Mouse (Mus musculus) E14TG2a.4 (cell line): ENCODE data around the gene Rnh1.

Experiments used
- H3K27me3 ChIP-seq: 2 replicates; pipeline ENCODE4 v1.6.1; 2014; ENCODE audit warnings: low read length, control low read depth; ENCODE audit not compliant: insufficient read depth
- H3K36me3 ChIP-seq: 2 replicates; pipeline ENCODE4 v1.6.1; 2014; ENCODE audit warnings: low read length, control low read depth; ENCODE audit not compliant: insufficient read depth
- H3K4me1 ChIP-seq: replicated peaks from 2 replicates; pipeline ENCODE4 v1.6.1; 2014; ENCODE audit warnings: low read depth, low read length, control low read depth
- H3K4me3 ChIP-seq: replicated peaks from 2 replicates; pipeline ENCODE4 v1.5.1; 2014; ENCODE audit warnings: mild to moderate bottlenecking, low read length
- H3K9me3 ChIP-seq: 2 replicates; pipeline ENCODE4 v1.6.1; 2014; ENCODE audit warnings: low read length, control low read depth
- CTCF ChIP-seq: conservative IDR thresholded peaks from 2 replicates; pipeline ENCODE4 v1.5.1; 2014; ENCODE audit warnings: low read length
- NANOG ChIP-seq: IDR thresholded peaks from 2 replicates; pipeline ENCODE4 v1.6.1; 2014; ENCODE audit warnings: borderline replicate concordance, low read length, mixed read lengths
- POU5F1 ChIP-seq: IDR thresholded peaks from 2 replicates; pipeline ENCODE4 v1.6.1; 2014; ENCODE audit warnings: low read length, borderline replicate concordance

The Rnh1 gene

DNA sequence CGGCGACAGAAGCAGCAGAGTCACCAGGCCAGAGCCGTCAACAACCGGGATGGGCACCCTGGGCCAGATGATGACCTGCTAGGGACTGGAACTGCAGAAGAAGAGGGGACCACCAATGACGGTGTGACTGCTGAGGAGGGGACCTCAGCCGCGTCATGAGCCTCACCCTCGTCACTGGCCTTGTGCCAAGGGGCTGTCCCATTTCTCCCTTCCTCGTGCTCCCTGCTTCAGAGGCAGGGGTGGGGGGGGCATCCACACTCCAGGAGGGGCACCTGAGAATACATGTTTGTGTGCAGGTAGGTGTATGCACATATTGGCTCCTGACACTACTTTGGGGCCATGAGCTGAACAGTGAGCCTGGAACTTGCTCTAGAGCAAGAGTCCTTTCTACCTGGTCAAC, 17.3 kb downstream of the Rnh1 start:
- Histone ChIP-seq H3K9me3 (no peaks in the 10 kb centered on the region), H3K36me3 (peaks cover 93% of the 10 kb centered on the region), H3K4me3 (no peak overlapping the region), H3K4me1 (peaks cover 49% of the 10 kb centered on the region), H3K27me3 (no peaks in the 10 kb centered on the region)
- TF ChIP-seq NANOG (no peak), CTCF (no peak), POU5F1 (no peak)

DNA sequence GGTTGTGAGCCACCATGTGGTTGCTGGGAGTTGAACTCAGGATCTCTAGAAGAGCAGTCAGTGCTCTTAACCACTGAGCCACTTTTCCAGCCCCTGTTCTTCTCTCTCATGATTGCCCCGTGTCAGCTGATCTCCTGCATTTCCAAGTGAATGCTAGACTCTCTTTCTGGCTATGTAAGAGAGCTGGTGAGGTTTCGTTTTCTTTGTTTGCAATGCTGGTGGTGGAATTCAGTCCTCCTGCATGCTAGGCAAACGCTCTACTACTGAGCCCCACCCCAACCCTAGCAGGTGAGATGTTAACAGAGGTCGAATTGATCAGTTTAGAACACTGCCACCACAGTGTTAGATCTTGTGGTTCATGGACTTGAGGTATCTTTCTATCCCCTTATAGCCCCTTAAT, 24.0 kb downstream of the Rnh1 start:
- Histone ChIP-seq H3K36me3 (peaks cover 89% of the 10 kb centered on the region), H3K27me3 (no peaks in the 10 kb centered on the region), H3K4me3 (peak overlapping the region; percentile 68; the same call in 1 of the 2 replicates), H3K4me1 (peaks cover 87% of the 10 kb centered on the region), H3K9me3 (no peaks in the 10 kb centered on the region)
- TF ChIP-seq POU5F1, result no peak
- peak; percentile 57; the same call in 1 of the 2 replicates for TF ChIP-seq NANOG
- TF ChIP-seq CTCF, result no peak

DNA sequence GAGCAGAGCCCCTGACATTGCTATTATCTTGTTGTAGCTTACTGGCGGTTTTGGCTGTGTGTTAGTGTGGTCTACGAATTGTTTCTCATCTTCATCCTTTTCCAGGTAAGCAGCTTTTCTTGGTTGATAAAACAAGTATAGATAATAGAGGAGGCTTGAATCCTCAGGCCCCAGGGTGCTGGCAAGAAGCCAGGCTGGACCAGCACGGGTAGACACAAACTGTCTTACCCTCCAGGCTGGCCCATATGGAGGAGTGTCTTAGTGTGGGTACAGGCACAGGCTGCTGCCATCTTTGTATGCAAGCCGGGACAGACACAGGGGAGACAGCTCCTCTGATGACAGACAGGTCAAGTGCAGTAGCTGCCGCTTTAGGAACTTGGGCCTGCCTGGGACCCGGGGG, 25.6 kb downstream of the Rnh1 start:
- no peaks in the 10 kb centered on the region for H3K9me3 ChIP-seq
- peaks cover 89% of the 10 kb centered on the region for H3K36me3 ChIP-seq
- TF ChIP-seq NANOG, result no peak
- TF ChIP-seq POU5F1, result no peak
- no peak for TF ChIP-seq CTCF
- peak overlapping the region; percentile 43; the same call in 1 of the 2 replicates for H3K4me3 ChIP-seq
- H3K4me1 ChIP-seq, result peaks cover 91% of the 10 kb centered on the region
- H3K27me3 ChIP-seq, result no peaks in the 10 kb centered on the region

DNA sequence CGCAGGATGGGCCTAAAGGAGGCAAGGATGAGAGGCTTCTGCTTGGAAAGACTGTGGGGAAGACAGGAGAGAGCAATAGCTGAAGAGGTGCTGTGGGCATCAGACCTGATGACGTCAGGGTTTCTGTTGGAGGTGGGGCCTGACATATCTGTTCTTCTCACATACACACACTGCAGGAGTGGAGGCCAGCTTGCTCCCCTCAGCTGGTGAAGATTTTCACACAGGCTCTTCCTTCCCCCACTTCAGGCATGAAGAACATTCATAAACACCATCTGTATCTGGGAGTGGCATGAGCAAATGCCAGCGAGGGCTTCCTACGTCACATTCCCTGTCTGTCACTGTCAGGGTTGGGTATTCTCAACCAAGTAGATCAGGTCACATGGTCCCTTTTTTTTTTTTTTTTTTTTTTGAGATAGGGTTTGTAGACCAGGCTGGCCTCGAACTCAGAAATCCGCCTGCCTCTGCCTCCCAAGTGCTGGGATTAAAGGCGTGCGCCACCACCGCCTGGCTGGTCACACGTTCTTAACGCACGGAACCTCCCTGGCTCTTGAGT, 26.5 kb downstream of the Rnh1 start:
- H3K4me1 ChIP-seq, result peaks cover 89% of the 10 kb centered on the region
- peaks cover 89% of the 10 kb centered on the region for H3K36me3 ChIP-seq
- TF ChIP-seq NANOG (no peak), POU5F1 (no peak), CTCF (no peak)
- no peaks in the 10 kb centered on the region for H3K9me3 ChIP-seq
- H3K27me3 ChIP-seq, result no peaks in the 10 kb centered on the region
- no peak overlapping the region for H3K4me3 ChIP-seq

DNA sequence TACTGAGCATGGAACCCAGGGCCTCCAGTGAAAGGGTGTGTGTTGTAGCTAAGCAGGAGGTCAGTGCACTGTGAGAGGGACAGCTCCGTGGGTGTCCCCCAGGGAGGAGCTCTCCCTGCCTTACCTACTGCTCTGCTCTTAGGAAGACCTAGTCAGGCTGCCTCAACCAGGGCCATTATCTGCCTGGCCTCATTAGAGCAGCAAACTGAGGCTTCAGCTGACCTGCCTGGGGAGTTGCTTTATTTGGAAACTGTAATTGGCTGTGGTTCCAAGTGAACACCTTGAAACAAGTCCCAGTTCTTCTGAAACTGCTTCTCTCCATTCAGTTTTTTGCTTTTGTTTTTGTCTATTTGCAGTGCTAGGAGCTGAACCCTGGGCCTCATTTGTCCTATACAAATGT, 27.3 kb downstream of the Rnh1 start:
- no peak for TF ChIP-seq NANOG
- no peak for TF ChIP-seq POU5F1
- no peak for TF ChIP-seq CTCF
- Histone ChIP-seq H3K9me3 (no peaks in the 10 kb centered on the region), H3K27me3 (no peaks in the 10 kb centered on the region), H3K4me1 (peaks cover 85% of the 10 kb centered on the region), H3K4me3 (no peak overlapping the region), H3K36me3 (peaks cover 88% of the 10 kb centered on the region)

DNA sequence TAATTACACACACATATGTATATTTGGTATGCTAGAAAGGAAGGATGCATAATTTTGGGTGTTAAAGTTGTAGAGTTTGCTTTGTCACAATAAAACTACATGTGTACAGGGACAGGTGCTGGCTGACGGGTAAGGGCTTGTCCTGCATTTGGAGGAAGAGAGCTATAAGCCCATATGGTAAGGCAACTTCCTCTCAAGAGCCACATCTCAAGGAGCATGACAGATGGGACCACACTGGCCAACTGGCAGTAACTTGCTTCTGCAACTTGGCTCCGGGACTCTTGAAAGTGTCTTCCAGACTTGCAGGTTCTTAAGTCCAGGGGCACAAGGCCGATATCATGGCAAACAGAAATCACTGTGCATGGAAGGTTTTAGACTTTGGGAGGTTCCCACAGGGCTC, 28.0 kb downstream of the Rnh1 start:
- H3K9me3 ChIP-seq, result no peaks in the 10 kb centered on the region
- TF ChIP-seq POU5F1 (no peak), NANOG (no peak), CTCF (no peak)

DNA sequence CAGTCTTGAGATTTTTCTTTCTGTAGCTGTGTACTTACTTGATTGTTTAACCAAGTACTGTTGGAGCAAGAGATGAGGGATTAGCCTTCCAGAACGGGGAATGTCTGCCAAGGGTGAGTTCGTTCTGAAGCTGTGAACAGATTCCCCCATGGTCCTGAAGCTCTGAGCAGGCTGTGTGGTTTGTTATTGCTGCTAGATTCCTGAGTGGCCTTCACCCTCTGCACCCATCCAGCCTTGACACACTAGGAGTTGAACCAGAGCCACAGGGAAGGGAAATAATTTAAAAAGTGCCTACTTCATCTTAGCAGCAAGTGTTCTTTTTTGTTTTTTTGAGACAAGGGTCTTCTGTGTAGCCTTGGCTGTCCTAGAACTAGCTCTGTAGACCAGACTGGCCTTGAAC, 28.8 kb downstream of the Rnh1 start:
- peaks cover 91% of the 10 kb centered on the region for H3K36me3 ChIP-seq
- H3K9me3 ChIP-seq, result no peaks in the 10 kb centered on the region
- TF ChIP-seq POU5F1 (no peak), CTCF (no peak), NANOG (no peak)
- H3K4me1 ChIP-seq, result peaks cover 75% of the 10 kb centered on the region
- H3K27me3 ChIP-seq, result no peaks in the 10 kb centered on the region
- no peak overlapping the region for H3K4me3 ChIP-seq

More for the DNA sequence above, 28.0 kb downstream of the Rnh1 start:
- Histone ChIP-seq H3K27me3 (no peaks in the 10 kb centered on the region), H3K36me3 (peaks cover 87% of the 10 kb centered on the region), H3K4me1 (peaks cover 79% of the 10 kb centered on the region), H3K4me3 (no peak overlapping the region)

DNA sequence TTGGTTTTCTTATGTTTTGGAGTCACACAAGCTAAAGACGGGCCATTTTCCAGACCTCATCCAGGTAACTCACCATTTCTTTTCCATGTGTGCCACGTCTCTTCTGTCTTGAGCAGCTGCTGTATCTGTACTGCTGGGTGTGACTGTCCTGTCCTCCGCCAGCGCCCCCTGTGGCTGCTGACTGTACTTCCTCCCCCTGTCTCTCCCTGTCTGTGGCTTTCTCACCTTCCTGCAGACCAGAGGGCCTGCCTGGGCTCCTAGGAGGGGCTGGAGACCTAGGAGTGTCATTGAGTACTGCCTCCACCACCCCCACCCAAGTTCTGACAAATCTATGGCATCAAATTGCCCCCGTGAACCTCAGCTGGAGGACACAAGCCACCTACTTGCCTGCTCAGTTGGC, 29.5 kb downstream of the Rnh1 start:
- Histone ChIP-seq H3K4me1 (peaks cover 72% of the 10 kb centered on the region), H3K36me3 (peaks cover 98% of the 10 kb centered on the region), H3K4me3 (no peak overlapping the region), H3K9me3 (no peaks in the 10 kb centered on the region), H3K27me3 (no peaks in the 10 kb centered on the region)
- TF ChIP-seq POU5F1 (no peak), NANOG (no peak), CTCF (peak; percentile 75)

DNA sequence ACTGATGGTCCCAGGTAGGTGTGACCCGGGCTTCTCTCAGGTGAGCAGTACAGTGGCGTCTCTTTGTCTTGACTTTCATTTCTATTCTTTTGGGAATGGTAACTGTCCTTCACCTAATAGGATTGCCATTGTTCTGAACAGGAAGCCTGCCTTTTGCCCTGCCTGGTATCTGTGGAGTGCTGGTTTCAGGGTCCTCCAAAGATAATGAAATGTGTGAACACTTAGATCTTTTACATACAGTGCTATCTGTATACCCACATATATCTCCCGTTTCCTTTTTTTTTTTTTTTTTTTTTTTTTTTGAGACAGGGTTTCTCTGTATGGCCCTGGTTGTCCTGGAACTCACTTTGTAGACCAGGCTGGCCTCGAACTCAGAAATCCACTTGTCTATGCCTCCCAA, 31.3 kb downstream of the Rnh1 start:
- H3K4me1 ChIP-seq, result peaks cover 56% of the 10 kb centered on the region
- peaks cover 98% of the 10 kb centered on the region for H3K36me3 ChIP-seq
- no peaks in the 10 kb centered on the region for H3K9me3 ChIP-seq
- no peaks in the 10 kb centered on the region for H3K27me3 ChIP-seq
- TF ChIP-seq CTCF, result no peak
- no peak overlapping the region for H3K4me3 ChIP-seq
